Mouse (Mus musculus): ENCODE measurements around the gene Myd88.
A peak's percentile ranks its signal among the peaks of the same experiment; 100 is the strongest.
"Not testable (repeated sequence)": the region's sequence is repeated elsewhere in the genome, so short reads cannot be mapped to it uniquely, and the experiment has no call there.

Myd88 gene

GRCm38 (mm10) chr9:119340909-119341816, at the start of gene Myd88:
TSS of gene Myd88 (minus strand) at chr9:119341411.
- DNase-seq, result peak; percentile 97

- DNase-seq, result no peak
These were observed 49.0 kb upstream of the Myd88 start for GRCm38 (mm10) chr9:119390214-119390613.

GRCm38 (mm10) chr9:119388956-119389355, 47.7 kb upstream of the Myd88 start:
- peak; percentile 17 for DNase-seq

GRCm38 (mm10) chr9:119382603-119383002, 41.4 kb upstream of the Myd88 start:
- no peak for DNase-seq

GRCm38 (mm10) chr9:119378231-119378630, 37.0 kb upstream of the Myd88 start:
- no peak for DNase-seq

GRCm38 (mm10) chr9:119375556-119375955, 34.3 kb upstream of the Myd88 start:
- no peak for DNase-seq

- no peak for DNase-seq
These were observed 33.8 kb upstream of the Myd88 start for GRCm38 (mm10) chr9:119375008-119375407.

GRCm38 (mm10) chr9:119371251-119371650, 30.0 kb upstream of the Myd88 start:
- DNase-seq, result no peak

GRCm38 (mm10) chr9:119370770-119371169, 29.6 kb upstream of the Myd88 start:
- DNase-seq, result not testable (repeated sequence)

- DNase-seq, result peak; percentile 33
These were observed 27.2 kb upstream of the Myd88 start for GRCm38 (mm10) chr9:119368367-119368766.

- DNase-seq, result peak; percentile 30
These were observed 24.1 kb upstream of the Myd88 start, which contains the start of gene Slc22a14 for GRCm38 (mm10) chr9:119365284-119365683. TSS of gene Slc22a14 (minus strand) at chr9:119365553.

- no peak for DNase-seq
These were observed 22.0 kb upstream of the Myd88 start for GRCm38 (mm10) chr9:119363229-119363628.

GRCm38 (mm10) chr9:119361416-119361815, 20.2 kb upstream of the Myd88 start:
- no peak for DNase-seq

GRCm38 (mm10) chr9:119358058-119358429, 16.8 kb upstream of the Myd88 start:
- peak; percentile 82 for DNase-seq

GRCm38 (mm10) chr9:119357331-119358057, 16.3 kb upstream of the Myd88 start, which contains the start of gene Xylb:
TSS of gene Xylb (plus strand) at chr9:119357381.
- peak; percentile 96 for DNase-seq

GRCm38 (mm10) chr9:119355943-119356342, 14.7 kb upstream of the Myd88 start:
- no peak for DNase-seq

GRCm38 (mm10) chr9:119353926-119354325, 12.7 kb upstream of the Myd88 start:
- DNase-seq, result peak; percentile 65

GRCm38 (mm10) chr9:119352060-119352459, 10.8 kb upstream of the Myd88 start:
- DNase-seq, result peak; percentile 87

GRCm38 (mm10) chr9:119350947-119351705, 9.9 kb upstream of the Myd88 start:
- peak; percentile 62 for DNase-seq

GRCm38 (mm10) chr9:119350531-119350930, 9.3 kb upstream of the Myd88 start:
- peak; percentile 32 for DNase-seq

- DNase-seq, result no peak
These were observed 5.2 kb upstream of the Myd88 start for GRCm38 (mm10) chr9:119346376-119346775.

- DNase-seq, result no peak
These were observed 1.5 kb upstream of the Myd88 start for GRCm38 (mm10) chr9:119342728-119343127.

- no peak for DNase-seq
These were observed 1.0 kb downstream of the Myd88 start for GRCm38 (mm10) chr9:119340212-119340580.
